Mouse (Mus musculus) splenic B cell, adult 2 months (primary cell): ENCODE data around the gene Sco2.

ENCODE experiments used
- DNase-seq: peaks from one replicate; pipeline ENCODE4 v3.0.0-alpha.2; 2011; ENCODE audit warnings: low read depth, low spot score
- H3K27me3 ChIP-seq: 2 replicates; pipeline ENCODE4 v1.6.1; 2012; ENCODE audit warnings: mild to moderate bottlenecking, low read length, moderate library complexity, mixed read lengths; ENCODE audit not compliant: control insufficient read depth, poor library complexity, insufficient read depth, severe bottlenecking
- H3K36me3 ChIP-seq: 2 replicates; pipeline ENCODE4 v1.6.1; 2012; ENCODE audit warnings: mild to moderate bottlenecking, low read length, moderate library complexity, mixed read lengths; ENCODE audit not compliant: control insufficient read depth, poor library complexity, insufficient read depth, severe bottlenecking

Sco2 gene

GRCm38 (mm10) chr15:89377938-89378828 is 4.5 kb upstream of the Sco2 start:
- Histone ChIP-seq H3K27me3 (no peaks in the 10 kb centered on the region), H3K36me3 (no peaks in the 10 kb centered on the region)
- DNase-seq, result no peak

- no peaks in the 10 kb centered on the region for H3K36me3 ChIP-seq
- no peaks in the 10 kb centered on the region for H3K27me3 ChIP-seq
- no peak for DNase-seq
Measured at GRCm38 (mm10) chr15:89377362-89377761, 3.7 kb upstream of the Sco2 start.

DNA sequence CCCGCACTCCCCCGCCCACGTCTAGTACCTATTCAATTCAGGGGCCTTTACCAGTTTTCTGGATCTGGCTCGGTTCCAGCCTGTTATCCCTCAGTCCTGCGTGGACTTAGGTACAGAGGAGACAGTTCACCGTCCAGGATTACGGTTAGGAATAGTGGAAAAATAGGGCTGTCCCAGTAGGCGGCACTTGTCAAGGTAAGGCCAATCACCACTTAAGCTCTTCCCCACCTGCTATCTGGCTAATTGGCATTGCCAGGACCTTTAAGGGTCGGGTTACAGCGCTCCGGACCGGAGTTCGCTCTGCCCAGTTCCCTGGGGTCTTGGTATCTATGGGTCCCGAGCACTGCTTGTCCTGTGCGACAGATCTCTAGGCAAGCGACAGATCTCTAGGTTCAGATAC is 3.3 kb upstream of the Sco2 start, which contains the start of gene Tymp:
TSS of gene Tymp (minus strand) at position 83 of the 400 bp plus-strand sequence.
- H3K27me3 ChIP-seq, result no peaks in the 10 kb centered on the region
- DNase-seq, result no peak
- no peaks in the 10 kb centered on the region for H3K36me3 ChIP-seq

DNA sequence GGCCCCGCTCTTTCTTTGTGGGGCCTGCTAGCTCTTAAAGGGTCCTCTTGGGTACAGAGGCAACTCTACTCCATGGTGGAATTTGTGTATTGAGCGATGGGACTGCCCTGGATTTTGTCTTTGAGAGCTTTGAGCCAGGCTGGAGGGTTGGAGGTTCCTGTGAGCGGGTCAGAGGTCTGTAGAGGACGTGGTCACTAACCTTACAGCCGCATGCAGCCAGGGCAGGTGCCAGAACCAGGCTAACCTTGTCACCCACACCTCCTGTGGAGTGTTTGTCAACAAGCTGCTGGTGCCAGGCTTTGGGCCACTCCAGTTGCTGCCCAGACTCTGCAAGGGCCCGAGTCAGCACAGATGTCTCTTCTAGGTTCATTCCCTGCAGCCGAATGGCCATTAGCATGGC is 2.4 kb upstream of the Sco2 start:
- Histone ChIP-seq H3K27me3 (no peaks in the 10 kb centered on the region), H3K36me3 (no peaks in the 10 kb centered on the region)
- DNase-seq, result no peak

GRCm38 (mm10) chr15:89374801-89375534 is 1.3 kb upstream of the Sco2 start:
- peaks cover 2% of the 10 kb centered on the region; the same call in 1 of the 2 replicates for H3K36me3 ChIP-seq
- DNase-seq, result no peak
- H3K27me3 ChIP-seq, result no peaks in the 10 kb centered on the region

- Histone ChIP-seq H3K36me3 (peaks cover 5% of the 10 kb centered on the region), H3K27me3 (no peaks in the 10 kb centered on the region)
- DNase-seq, result no peak
Measured at GRCm38 (mm10) chr15:89374340-89374739, 694 bp upstream of the Sco2 start.

GRCm38 (mm10) chr15:89373027-89373761 is 452 bp downstream of the Sco2 start:
- Histone ChIP-seq H3K27me3 (no peaks in the 10 kb centered on the region), H3K36me3 (peaks cover 8% of the 10 kb centered on the region)
- DNase-seq, result peak; percentile 94

- DNase-seq, result no peak
- peaks cover 8% of the 10 kb centered on the region for H3K36me3 ChIP-seq
- no peaks in the 10 kb centered on the region for H3K27me3 ChIP-seq
Measured at GRCm38 (mm10) chr15:89372536-89372935, 1.1 kb downstream of the Sco2 start.

DNA sequence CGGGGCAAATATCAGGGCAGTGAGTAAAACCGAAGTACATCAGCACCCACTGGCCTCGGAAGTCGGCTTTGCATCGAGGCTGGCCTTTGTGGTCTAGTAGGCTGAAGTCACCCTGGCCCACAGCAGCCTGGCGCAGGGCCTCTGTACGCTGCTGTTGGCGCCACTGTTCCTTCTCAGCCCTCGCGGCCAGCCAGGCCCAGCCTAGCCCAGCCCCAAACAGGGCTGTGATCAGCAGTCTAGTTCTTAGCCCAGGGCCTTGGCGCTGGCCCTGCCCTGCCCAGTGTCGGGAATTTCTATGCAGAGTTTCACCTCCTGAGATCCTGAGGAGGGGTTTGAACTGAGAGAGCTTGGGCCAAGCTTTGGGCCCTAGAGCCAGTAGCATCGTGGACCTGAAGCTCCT is 1.6 kb downstream of the Sco2 start:
- Histone ChIP-seq H3K27me3 (no peaks in the 10 kb centered on the region), H3K36me3 (peaks cover 8% of the 10 kb centered on the region)
- DNase-seq, result no peak

DNA sequence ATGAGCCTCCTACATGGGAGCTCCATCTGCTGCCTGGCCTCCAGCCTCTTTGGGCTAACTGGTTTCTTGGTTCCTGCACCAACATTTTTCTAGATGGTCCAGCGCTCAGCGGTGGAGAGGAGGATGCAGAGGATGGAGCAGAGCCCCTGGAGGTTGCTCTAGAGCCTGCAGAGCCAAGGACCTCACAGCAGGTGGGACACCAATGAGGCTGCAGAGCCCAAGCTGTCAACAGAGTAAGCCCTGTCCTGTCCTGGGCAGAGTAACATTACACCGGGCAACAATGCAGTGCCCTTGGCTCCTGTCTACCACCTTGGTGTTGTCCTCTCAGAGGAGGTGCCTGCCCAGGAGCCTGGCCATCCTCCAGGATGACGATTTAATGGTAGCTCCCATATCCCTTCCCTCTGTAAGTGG is 8.5 kb downstream of the Sco2 start:
- no peaks in the 10 kb centered on the region for H3K27me3 ChIP-seq
- peaks cover 20% of the 10 kb centered on the region for H3K36me3 ChIP-seq
- DNase-seq, result no peak

DNA sequence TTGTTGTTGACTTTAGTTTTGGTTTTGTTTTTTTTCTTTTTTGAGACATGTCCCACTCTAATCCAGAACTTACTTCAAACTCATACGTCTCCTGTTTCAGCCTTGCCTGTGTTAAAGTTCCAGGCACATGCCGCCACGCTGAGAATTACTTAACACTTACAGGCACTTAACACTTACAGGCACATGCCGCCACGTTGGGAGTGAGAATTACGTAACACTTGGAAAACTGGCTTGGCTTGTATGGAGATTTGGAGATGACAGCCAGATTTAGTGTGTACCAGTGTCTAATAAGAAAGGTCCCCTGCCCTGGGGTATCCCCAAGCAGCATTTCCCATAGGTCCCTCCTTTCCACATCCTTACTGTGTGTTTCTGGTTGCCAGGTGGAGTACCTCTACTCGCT is 10.6 kb downstream of the Sco2 start:
- no peak for DNase-seq
- Histone ChIP-seq H3K27me3 (no peaks in the 10 kb centered on the region), H3K36me3 (peaks cover 11% of the 10 kb centered on the region)

- DNase-seq, result no peak
- peaks cover 3% of the 10 kb centered on the region for H3K36me3 ChIP-seq
- no peaks in the 10 kb centered on the region for H3K27me3 ChIP-seq
Measured at GRCm38 (mm10) chr15:89358784-89359183, 14.9 kb downstream of the Sco2 start.

- H3K36me3 ChIP-seq, result peaks cover 5% of the 10 kb centered on the region
- DNase-seq, result peak; percentile 46
- no peaks in the 10 kb centered on the region for H3K27me3 ChIP-seq
Measured at GRCm38 (mm10) chr15:89356372-89356771, 17.3 kb downstream of the Sco2 start.

- Histone ChIP-seq H3K36me3 (peaks cover 5% of the 10 kb centered on the region), H3K27me3 (no peaks in the 10 kb centered on the region)
- DNase-seq, result peak; percentile 98
Measured at GRCm38 (mm10) chr15:89355241-89356187, 18.1 kb downstream of the Sco2 start, which contains the start of the genes Lmf2 and Ncaph2. TSS of gene Lmf2 (minus strand) at chr15:89355659. TSS of gene Ncaph2 (plus strand) at chr15:89355719.
